Mouse (Mus musculus) CD4-positive, CD25-positive, alpha-beta regulatory T cell, adult 4 months (primary cell): ENCODE data around the gene Lrrc18. TPM values are rescaled to one million over a fixed set of nuclear protein-coding genes. Genes with fewer than 3 reads are reported as not detected.

Experiments
- ATAC-seq: one replicate; pipeline ENCODE4 v1.8.0; 2017
- polyA plus RNA-seq, 2 experiments: library from polyadenylated mRNA; unstranded; fragments of 100-300 nt; shearing (Covaris generic); gene quantifications; one replicate each; pipeline ENCODE4 v1.2.1; 2017

Lrrc18 gene
- polyA plus RNA-seq = not detected

- ATAC-seq = no peak
These were observed at the start of gene Lrrc18 for GRCm38 (mm10) chr14:32991082-32991481. Lrrc18 (plus strand) TSS chr14:32991382.

DNA sequence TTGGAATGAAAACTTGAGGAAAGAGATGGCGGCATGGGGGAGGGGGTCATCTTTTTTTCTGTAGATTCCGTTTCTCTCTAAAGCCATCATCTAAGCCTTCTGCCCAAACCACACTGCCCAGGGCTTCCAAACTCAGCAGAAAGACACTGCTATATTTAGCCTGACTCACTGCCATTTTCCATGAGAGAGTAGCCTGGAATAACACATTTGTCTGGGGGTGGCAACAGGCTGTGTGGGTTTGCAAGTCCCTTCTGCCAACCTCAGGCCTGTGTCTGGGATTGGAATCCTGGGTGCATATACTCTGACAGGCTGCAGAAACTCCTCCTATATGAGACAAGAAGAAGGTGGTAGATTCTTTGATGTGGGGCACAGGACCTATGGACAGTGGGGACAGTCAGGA lies 43.7 kb upstream of the Lrrc18 start:
- no peak for ATAC-seq

DNA sequence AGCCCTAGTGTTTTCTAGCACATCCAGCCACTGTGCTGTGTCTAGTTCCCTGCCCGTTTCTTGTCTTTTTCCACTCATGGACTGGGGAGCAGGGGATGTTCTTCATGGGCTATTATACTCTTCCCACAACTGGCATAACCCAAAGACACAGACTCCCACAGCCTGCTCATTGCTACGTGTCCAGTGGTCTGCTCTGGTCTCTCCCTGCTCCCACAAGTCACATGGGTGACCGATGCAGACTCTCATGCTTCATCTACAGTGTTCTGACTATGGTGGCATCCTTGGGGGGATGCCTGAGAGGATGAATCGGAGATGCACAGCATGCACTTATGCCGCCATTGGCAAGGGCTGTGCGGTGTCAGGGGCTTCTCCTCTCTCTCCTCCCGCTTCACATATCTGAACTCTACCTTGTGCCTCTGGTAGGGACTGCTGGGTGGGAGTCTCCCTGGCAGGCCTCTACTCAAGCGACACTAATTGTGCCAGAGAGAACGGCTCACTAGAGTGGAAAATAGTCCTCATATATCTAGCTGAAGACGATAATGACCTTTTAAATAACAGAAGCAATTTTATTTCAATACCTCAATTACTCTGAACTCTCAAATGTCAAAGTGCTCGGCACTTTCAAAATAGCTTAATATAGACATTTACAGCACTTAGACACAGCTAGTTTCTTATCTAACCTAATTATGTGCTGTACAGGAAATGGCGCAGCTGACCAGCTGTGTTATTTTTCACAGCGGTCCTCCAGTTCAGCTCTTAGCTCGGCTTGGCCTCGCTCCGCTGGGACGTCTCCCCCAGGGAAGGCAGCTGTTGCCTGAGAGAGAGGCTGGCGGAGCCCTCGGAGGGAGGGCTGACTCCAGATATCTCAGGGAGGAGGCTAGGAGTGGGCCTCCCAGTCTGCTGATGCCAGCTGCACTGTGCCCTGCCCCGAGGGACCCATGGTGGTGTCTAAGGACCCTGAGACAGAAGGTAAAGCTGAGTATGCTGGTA lies 40.6 kb upstream of the Lrrc18 start:
- ATAC-seq = no peak

GRCm38 (mm10) chr14:32956486-32956885 lies 34.7 kb upstream of the Lrrc18 start:
- ATAC-seq = no peak

DNA sequence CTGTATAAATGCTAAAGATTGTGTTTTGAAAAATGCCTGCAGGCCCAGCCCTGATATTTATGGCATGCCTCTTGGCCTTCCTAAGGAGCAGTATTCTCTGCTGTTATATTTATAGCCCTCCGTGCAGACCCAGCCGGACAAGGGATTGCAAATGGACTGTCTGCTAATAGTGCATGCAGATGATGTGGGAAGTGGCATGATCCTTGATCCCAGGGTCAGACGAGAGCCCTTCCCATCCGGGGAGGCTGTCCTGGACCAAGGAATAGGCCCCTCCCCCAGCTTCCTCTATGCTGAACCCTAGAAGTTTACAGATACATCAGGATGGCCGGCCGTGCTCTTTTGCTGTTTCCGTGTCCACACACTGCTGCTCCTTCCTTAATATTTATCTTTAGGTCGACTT lies 32.5 kb upstream of the Lrrc18 start:
- ATAC-seq = no peak

- ATAC-seq = no peak
These were observed 30.7 kb upstream of the Lrrc18 start for GRCm38 (mm10) chr14:32960481-32960880.

- no peak for ATAC-seq
These were observed 26.4 kb upstream of the Lrrc18 start for GRCm38 (mm10) chr14:32964742-32965141.

DNA sequence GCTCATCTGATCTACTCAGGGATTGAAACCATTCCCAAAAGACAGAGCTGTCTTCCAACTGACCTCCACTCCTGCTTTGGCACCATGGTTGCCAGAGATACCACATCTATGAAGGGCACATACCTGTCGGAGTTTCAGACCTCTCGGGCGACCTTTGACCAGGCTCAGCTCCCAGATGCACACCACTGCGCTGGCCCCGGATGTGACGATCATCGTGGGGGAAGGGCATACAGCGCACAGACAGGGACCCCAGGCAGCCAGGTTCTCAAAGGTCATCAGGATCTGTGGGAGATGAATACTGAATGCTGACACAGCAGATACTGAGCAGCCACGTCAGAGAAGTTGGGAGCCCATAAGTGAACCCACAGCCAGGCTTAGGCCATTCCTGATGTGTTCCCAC lies 20.5 kb upstream of the Lrrc18 start:
- no peak for ATAC-seq

DNA sequence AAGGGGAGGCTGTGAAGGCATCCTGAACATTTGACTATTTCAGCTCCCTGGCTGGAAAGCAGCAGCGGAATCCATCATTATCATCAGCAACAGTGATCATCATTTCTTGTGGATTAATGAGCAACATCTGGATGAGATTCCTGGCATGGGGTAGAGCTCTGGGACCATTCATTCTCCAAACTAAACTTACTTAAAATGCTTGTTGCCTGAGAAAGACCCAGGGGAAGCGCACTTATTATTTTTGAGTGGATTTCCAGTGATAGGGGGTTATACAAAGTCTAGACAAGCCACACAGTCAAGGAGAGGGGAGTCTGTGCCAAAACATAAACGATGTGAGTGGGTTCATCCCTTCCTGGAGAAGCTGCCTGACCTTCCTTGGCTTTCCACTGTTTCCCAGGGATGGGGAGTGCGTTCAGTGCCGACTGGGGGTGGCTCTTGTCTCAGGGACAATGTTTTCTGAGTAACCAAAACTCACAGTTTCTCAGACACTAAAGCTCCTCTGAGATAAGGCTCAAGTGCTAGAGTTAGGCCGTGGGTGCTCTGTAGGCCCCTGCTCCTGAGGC lies 6.9 kb upstream of the Lrrc18 start:
- ATAC-seq = no peak

DNA sequence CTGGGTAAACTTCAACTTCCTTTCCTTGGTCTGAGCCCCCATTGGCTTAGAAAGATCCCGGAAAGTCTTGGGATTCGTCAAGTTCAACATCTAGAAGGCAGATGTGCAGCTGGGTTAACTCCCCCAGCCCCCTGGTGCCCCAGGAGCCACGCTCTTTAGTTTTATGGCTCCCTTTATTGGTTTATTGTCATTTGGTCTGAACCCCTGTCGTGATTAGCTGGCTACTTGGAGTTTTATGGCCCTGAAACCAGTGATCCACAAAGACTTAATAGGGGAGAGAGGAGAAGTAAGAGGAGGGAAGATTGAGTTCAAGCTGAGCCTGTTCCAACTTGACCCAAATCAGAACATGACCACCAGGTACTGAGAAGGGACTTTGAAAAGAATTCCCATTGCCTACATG lies 4.5 kb upstream of the Lrrc18 start:
- ATAC-seq = no peak

DNA sequence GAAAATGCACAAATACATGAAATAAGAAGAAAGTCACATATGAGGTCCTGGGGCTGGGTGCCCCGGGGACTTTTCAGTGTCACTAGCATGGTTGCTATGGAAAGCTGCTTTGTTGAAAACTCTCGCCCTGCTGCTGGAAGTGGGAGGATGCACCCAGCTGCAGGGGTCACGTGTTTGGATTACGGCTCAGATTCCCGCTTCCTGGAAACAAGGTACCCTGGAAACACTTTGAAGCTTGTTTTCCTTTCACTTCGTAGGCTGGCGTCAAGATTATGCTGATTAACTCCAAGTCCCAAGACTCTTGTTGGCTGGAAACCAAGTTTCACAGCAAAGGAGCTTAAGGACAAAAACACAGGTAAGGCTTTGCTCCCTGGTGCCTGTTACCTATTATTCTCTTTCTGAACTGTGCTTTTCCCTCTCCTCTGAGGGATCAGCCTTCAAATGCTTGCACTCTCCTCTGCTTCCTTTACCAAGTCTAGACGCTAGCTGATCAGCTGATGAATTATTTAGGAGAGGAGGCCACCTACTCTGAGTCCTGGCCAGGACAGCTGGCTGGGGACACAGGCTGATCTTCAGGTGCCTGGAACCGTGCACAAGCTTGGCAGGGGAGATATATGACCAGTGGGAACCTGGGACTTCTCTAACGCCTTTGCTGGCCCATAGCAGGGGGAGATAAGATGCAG lies 3.9 kb downstream of the Lrrc18 start:
- ATAC-seq = no peak

DNA sequence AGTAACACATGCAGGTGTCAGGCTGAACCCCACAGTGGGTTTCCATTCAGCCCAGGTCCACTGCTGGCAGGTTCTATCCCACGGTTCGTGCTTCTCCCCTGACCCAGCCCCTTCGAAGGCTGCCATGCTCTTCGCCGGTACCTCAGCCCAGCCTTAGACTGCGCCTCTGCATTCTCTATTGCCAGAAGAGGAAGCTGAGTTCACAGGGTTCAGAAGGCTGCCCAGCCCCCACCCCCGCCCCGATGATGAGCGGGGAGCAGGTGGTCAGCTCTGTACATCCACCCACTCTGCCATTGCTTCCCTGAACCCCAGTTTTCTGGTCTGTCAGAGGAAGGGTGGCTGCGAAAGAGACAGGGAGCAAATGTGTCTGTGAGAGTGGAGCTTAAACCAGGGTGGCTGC lies 8.3 kb downstream of the Lrrc18 start:
- ATAC-seq = no peak

DNA sequence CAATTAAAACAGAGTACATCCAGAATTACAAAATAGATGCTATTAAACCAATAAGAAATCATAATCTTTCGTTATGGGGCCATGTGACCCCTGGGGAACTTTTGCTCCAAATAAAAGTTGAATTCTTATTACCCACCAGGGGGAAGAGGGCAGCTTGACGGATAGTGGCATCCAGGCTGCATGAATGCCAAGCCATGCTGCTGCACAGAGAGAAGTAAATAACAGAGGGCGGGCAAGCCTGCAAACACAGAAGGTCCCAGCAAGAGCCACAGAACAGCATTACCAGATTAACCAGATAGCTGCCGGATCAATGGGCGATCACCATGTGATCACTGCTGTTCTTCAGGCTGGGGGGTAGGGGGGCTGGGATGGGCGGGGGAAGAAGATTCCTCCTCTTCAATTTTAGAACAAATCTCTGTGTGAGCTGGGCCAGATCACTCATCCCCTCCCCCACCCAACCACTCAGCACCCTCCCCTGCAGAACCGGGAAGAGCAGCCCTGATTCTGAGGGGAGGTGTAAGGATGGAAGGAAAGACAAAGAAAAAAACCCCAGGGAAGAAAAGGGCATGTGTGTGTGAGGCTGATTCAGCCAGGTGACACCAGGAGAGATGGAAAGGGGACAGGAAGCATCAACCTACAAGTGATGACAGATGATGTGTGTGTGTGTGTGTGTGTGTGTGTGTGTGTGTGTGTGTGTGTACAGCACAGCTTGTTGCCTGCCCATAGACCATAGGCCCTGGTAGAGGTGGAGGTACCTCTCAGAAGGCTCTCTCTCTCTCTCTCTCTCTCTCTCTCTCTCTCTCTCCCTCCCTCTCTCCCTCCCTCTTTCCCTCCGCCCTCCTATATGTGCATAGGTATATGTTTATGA lies 9.2 kb downstream of the Lrrc18 start:
- ATAC-seq = no peak

- ATAC-seq = no peak
These were observed 13.9 kb downstream of the Lrrc18 start for GRCm38 (mm10) chr14:33005114-33005513.

DNA sequence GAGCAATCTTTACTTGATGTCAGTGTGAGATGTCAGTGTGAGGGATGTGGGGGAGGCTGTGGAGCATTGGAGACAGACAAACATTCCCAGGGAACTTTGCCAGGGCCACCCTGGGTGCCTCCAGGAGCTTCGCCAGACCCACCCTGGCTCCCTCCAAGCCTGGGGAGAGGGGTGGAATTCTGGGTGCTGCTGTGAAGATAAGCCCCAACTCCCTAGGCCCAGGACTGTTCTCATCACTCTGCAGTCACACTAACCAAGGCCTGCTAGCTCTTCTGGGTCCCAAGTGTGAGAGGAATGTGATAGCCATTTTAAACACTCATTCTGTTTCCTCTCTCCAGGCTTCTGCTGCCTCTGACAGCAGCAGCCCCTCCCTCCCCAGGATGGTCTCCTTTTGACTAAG lies 16.5 kb downstream of the Lrrc18 start:
- no peak for ATAC-seq

DNA sequence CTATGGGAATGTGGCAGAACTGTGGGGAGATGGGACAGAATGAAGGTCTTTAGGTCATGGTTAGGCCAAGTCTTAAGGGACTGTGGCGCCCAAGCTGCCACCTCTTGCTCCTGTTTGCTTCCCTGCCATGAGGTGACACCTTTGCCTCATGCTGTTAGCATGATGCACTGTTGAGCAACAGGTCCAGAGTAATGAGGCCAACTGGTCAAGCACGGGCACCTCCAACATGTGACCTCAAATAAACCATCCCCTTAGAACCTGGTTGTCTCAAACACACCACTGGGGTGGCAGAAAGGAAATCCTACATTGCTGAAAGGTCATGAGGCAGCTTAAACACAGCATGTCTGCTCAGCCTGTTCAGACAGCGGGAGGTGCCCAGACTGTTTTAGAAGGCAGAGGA lies 27.9 kb downstream of the Lrrc18 start:
- ATAC-seq = no peak

DNA sequence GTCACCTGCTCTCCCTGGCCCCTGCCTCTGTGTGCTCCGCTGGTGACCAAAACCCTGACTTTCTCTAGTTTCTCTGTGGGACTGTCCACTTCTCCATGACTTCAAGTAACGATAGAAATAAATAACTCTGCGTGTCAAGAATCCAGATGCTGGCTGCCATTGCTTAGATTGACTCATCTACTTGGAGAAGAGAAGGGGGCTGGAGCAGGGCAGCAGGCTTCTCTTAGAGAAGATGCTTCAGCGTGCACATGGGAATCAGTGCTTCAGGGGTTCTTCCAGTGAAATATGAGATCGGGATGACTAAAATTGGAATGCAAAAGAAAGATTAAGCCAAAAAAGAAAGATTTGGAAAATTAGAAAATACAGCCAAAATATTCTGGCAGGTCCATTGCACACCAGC lies 28.4 kb downstream of the Lrrc18 start:
- ATAC-seq = no peak

DNA sequence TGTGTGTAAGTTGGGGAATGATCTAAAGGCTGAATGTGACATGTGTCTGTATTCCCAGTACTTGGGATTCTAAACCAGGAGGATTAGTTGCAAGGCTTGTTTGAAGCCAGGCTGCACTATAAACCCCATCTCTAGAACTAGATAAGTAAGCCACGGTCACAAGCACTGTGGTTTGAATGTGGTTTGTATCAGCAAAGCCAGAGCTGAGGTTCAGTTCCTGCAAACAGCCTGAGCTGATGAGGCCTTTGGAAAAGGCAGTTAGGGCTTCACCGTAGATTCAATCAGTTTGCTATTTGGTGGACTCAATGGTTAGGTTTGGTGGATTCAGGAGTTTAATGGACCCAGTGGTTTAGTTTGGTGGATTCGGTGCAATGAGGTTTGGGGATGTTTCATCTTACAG lies 39.7 kb downstream of the Lrrc18 start:
- ATAC-seq = no peak

DNA sequence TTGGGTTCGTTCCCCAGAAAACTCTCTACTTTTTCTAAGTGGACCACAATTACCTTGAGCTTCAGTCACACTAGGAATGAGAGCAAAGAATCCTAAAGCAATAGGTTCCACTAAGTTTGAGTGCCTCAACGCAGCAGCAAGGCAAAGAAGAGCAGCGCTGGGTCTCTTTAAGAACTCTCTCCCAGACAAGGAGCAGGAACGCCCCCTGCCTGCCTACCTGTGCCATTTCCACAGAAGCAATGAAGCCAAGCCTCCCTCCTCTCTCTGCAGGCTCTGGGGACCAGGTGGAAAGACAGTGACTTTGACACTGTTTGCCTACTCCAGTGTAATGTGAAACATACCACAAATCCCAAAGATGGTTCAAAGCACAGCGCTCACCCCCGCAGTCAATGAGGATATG lies 42.2 kb downstream of the Lrrc18 start:
- no peak for ATAC-seq

DNA sequence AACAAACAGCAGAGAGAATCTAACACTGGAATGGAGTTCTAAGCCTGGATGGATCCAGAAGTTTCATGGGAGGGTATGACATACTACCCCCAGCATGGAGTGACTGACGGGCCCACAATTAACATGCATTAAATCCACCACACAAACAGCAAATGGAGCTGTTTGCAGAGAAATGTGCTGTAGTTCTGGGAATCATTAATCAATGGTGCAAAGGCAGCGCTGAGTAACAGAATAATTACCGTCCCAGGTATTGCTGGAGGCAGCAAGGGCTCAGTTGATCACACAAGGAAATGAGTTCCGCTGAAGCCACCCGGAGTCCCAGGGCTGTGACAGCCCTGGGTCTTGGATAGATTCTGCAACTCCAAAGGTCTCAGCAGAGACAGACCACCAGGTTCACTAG lies 44.2 kb downstream of the Lrrc18 start:
- ATAC-seq = no peak

- ATAC-seq = no peak
These were observed 45.6 kb downstream of the Lrrc18 start for GRCm38 (mm10) chr14:33036811-33037210.

- no peak for ATAC-seq
These were observed 54.0 kb downstream of the Lrrc18 start for GRCm38 (mm10) chr14:33045217-33045616.

DNA sequence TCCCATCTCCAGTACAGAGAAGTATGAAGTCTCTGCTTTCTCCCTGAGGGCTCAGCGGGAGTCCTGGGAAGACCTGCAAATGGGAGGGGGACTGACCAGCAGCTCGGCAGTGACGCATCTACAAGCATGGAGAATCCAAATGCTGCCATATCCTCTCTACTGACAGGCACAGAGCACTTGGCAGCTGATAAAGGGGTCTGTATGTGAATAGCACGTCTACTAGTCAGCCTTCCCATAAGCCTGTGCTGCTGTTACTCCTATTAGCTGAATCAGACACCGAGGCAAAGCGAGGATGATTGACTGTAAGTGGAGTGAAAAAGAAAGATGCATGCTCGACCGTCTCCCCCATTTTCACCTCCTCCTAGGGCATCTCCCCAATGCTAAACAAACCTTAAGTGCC lies 62.3 kb downstream of the Lrrc18 start:
- no peak for ATAC-seq
